Comparison of ENCODE assay signal across 8 mouse cellular contexts in the genomic region with DNA sequence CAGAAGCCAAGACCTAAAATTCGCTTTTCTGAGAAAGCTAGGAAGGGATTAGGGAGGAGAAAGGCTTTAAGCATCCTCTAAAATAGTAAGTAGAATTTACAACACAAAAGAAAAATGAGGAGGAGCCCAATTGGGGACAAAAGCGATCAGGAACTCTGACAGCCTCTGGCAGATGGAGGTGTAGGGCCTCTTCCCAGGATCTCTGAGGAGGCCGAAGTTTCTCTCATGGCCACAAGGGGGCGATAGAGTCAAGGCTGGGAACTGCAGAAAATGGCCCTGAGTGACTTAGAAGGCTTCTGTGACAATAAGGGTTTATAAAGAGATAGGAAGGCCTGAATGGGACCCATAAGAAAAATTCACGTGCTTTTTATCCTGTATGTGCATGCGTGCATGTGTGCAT.
DNase-seq lines count a peak whose midpoint lies in the region; ATAC-seq and TF ChIP-seq lines count a peak whose summit lies in the region.

No protein-coding gene starts in this region.

- no peak for ATAC-seq in lung, postnatal 0 days

- intact Hi-C loops in gastrocnemius, adult 2 months (cut with DNase I): no loop called here

- TF ChIP-seq EP300 in lung, postnatal 0 days (IDR thresholded peaks at IDR 0.05): no peak

- no peaks in the 10 kb centered on the region for H3K4me1 ChIP-seq in lung, postnatal 0 days (ENCODE audit: insufficient read depth, low read depth, low read length)

- H3K36me3 ChIP-seq in lung, postnatal 0 days (ENCODE audit: insufficient read depth, low read length): no peaks in the 10 kb centered on the region

- 28% methylated on average over 6 of the region's 6 CpGs for WGBS in lung, postnatal 0 days

- H3K9ac ChIP-seq in lung, postnatal 0 days (replicated peaks; ENCODE audit: low read depth): no peak overlapping the region

- H3K4me2 ChIP-seq in lung, postnatal 0 days (replicated peaks; ENCODE audit: low read depth, low read length): no peak overlapping the region

- TF ChIP-seq CTCF in gastrocnemius, adult 2 months (IDR thresholded peaks at IDR 0.05): peak; percentile 91
- TF ChIP-seq CTCF in lung, postnatal 0 days (IDR thresholded peaks at IDR 0.05): peak; percentile 84

- no peaks in the 10 kb centered on the region for H3K27me3 ChIP-seq in lung, postnatal 0 days (replicated peaks; ENCODE audit: insufficient read depth, low read length)

- peak; percentile 28 for DNase-seq in gastrocnemius, adult 2 months
- no peak for DNase-seq in gastrocnemius, adult 8-10 months (ENCODE audit: low spot score in 2 of 2)
- peak; percentile 61 for DNase-seq in 416B (ENCODE audit: low read depth)
- peak; percentile 51 to 65 for DNase-seq in adrenal gland, postnatal 36 days
- DNase-seq in embryo, embryonic 9.5 days (ENCODE audit: extremely low spot score): peak; percentile 56
- peak; percentile 38 for DNase-seq in kidney, postnatal 14 days
- DNase-seq in lung, postnatal 0 days (ENCODE audit: low spot score): peak; percentile 59
- DNase-seq in right cerebral cortex, postnatal 4 days: peak; percentile 61

- H3K4me3 ChIP-seq in gastrocnemius, adult 2 months: no peak overlapping the region
- H3K4me3 ChIP-seq in lung, postnatal 0 days (ENCODE audit: low read depth, low read length): no peak overlapping the region

- H3K9me3 ChIP-seq in lung, postnatal 0 days (ENCODE audit: low read length): no peaks in the 10 kb centered on the region

- no peak overlapping the region for H3K27ac ChIP-seq in gastrocnemius, adult 2 months
- H3K27ac ChIP-seq in lung, postnatal 0 days (ENCODE audit: low read length): no peak overlapping the region

Comparison
In these comparisons a context has a peak if more than half of its experiments do, and no peak if none do; other contexts are left out.
1. DNase-seq: peak in gastrocnemius, adult 2 months (single experiment), 416B (single experiment), adrenal gland, postnatal 36 days (2 of 2), embryo, embryonic 9.5 days (single experiment), kidney, postnatal 14 days (single experiment), lung, postnatal 0 days (single experiment) and right cerebral cortex, postnatal 4 days (single experiment); none in gastrocnemius, adult 8-10 months (0 of 2).